Mouse (Mus musculus) mature B cell (primary cell): ENCODE data around the gene Bmp4.

Experiments
- in situ Hi-C: fragments of 300-500 bp; cut with MboI; formaldehyde crosslinking; loops from 2 replicates; pipeline ENCODE4 v1.14.3; 2019

Bmp4 gene

DNA sequence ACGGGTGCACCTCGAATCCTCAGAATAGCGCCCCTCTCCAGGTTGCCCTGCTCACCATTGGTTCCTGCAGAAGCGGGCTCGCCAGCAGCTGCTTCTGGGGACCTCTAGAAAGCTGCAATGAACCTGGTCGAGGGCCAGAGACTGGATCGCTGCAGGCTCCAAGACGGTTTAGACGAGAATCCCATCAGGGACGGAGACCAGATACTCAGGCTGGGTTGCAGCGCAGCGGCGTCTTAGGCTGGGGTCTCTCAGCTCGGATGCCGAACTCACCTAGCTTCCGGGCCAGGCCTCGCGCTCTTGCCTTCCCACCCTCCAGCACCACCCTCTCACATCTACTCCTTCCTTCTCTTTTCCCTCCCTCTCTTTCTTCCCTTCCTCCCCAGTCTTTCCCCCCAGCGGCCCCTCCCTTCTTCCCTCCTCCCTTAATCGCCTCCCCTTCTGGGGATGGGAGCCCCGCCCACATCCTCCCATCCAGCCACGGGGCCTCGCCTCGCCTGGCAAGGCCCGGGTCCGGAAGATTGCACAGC, at the start of gene Bmp4:
Bmp4 (minus strand) TSS at position 421 of the 527 bp plus-strand sequence.
- in situ Hi-C loops = no loop called here

GRCm38 (mm10) chr14:46439461-46440048, 49.1 kb upstream of the Bmp4 start:
- in situ Hi-C loops = no loop called here

DNA sequence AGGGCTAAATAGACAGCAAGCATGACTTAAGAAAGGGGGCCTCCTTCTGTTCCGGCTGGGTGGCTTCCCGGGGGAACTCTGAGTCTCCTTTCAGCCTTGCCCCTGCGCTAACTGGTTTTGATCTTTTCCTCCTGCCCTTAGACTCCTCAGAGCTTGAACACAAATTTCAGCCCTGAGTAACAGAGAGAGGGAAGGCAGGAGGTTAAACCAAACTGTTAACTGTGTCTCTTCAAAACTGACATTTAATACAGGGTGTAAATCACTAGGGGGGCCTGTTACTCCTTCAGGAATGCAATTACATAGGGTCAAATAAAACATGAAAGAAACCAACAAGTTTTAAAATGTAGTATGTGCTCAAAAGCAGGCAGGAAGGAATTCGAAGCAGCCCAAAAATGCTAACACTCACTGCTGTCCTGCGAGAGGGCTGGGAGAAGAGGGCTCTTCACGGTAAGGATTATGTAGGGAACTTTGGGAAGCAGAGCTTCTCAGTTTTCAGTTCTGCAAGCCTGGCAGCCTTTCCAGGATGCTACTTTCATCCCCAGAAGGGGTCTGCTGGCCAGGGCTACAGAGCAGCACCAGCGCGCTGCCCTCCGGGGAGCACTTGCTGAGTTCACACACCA, 46.1 kb upstream of the Bmp4 start:
- in situ Hi-C loops = no loop called here

GRCm38 (mm10) chr14:46430231-46430630, 39.8 kb upstream of the Bmp4 start:
- in situ Hi-C loops = no loop called here

DNA sequence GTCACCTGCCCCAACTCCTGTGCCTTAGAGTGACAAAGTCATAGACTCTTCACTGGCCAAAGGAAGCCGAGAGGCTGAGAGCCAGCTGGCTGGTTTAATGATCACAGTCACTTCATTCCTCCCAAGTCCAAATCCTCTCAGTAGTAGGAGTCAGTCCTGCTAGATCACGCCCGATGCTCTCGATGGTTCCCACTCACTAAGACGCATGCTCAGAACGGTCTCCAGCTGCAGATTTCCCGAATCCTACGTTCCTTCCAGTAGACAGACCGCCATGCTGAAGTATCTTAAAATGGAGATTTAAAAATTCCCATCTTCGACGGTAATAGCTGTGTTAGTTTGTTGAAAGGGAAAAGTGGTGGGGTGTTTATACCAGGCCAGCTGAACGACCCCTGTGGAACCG, 36.8 kb upstream of the Bmp4 start:
- in situ Hi-C loops = no loop called here

DNA sequence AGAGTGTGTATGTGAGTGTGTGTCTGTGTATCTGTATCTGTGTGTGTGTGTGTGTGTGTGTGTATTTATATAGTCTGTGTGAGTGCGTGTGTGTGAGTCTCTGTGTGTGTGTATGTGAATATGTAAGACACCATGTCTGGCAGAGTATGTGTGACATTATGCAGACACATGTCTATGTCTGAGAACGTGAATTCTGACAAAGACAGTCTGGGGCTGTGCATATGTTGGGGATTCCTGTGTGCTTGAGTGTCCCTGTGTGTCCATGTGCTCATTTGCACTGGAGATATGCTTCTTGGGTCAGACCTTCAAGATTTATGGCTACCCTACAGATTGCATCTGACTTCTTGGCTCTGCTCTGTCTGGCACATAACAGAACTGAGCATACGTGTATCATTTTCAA, 31.4 kb upstream of the Bmp4 start:
- in situ Hi-C loops = no loop called here

DNA sequence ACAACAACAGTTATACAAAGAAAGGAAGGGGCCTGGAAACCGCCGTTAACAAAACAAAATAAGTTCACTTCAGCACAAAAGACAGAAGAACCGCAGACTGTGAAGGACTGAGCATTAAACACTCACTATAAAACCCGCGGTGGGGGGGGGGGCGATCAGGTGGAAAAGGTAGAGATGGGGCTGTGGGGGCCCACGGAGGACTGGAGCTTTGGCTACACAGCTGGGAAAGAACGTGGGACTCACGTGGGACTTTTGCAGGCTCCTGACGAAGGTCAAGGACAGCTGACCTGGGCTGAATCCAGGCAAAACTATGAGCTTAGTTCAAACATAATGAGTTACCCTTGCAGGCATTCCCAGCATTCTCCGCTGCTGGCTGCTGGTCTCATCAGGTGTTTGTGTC, 28.8 kb upstream of the Bmp4 start:
- in situ Hi-C loops = no loop called here

GRCm38 (mm10) chr14:46418371-46419097, 28.1 kb upstream of the Bmp4 start:
- in situ Hi-C loops = no loop called here

DNA sequence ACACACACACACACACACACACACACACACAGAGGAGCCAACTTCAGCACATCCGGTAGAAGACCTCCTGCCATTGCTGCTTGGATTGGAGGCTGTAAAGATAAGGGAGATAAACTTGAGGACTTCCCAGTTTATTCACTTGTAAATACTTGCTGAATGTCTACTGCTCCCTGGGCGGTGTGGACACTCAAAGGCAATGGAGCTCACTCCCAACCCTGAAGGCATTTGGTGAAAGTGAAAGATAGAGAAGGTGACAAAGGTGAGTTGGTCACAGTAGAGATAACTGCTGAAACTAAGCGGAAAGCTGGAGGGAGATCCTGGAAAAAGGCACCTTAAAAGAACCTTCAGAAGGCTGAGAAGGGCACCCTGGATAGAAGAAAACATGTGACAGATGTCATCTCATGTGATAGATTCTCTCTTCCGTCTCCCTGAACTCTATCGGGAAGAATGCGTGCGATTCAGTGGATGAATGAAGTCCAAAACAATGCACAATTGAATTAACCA, 22.1 kb upstream of the Bmp4 start:
- in situ Hi-C loops = no loop called here

DNA sequence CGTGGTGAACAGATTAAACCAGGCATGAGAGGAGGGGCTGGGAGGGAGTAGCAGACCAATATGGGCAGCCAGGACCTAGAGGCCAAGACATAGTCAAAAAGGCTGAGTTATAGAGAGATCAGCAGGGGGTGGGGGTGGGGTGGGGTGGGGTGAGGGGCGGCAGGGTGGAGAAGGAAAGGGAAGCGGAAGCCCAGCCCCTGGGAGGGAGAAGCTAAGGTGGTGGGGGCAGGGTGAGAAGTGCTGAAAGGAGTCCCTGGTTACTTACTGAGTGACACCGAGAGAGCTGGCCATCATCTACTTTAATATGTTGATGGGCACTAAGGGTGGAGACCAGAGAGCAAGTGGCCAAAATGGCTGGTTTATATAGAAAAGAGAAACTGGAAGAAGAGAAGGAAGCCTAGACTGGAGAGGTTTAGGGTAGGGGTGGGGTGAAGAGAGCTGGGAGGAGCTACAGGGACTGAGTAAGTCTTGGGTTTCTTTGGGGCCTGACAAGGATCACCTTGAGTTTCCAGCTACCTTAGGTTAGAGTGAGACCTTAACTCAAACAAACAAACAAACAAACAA, 20.2 kb upstream of the Bmp4 start:
- in situ Hi-C loops = no loop called here

GRCm38 (mm10) chr14:46409016-46409415, 18.5 kb upstream of the Bmp4 start:
- in situ Hi-C loops = no loop called here

- in situ Hi-C loops = no loop called here
These were observed 17.9 kb upstream of the Bmp4 start for GRCm38 (mm10) chr14:46408319-46408718.

DNA sequence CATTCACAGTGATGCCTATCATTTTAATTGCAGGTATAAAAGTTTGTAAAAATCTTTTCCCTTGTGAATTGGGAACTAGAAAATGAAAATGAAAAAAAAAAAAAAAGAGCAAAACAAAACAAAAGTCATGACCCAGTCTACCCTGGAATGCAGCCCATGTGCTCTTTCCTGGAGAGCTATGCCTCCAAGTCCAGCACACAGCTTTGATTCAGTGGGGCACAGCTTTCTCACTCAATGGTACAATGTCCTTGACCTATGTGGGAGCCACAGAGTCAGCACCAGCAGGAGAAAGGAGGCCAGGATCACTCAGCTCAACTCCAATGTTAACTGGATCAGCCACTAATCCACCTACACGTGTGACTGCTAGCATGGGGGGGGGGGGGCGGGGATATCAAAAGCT, 9.5 kb upstream of the Bmp4 start:
- in situ Hi-C loops = no loop called here

DNA sequence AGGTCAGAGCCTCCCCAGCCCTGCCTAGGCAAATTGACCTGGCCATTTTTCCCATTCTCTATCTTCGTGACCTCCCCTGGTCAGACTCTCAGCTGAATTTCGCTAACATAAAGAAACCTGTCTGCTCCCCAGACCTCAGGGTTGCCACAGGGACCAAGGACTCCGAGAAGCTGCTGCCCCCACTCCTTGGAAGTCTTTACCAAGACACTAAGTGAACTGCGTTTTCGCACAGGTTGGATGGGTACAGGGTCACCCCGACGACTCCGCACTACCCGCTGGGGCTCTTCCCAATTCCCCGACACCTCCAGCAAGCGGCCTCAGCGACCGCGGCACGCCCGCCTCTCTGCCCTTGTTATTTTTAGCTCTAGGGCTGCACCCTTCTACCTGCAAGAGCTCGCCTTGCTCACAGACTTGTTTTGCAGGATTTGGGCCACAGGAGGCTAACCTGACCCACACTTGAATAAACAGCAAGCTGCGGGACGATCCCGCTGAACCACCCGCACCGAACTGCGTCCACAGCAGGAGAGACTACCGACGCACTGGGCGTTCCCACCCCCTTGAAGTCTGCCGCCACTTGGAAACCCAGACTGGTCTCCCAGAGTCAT, 7.7 kb upstream of the Bmp4 start:
- in situ Hi-C loops = no loop called here

- in situ Hi-C loops = no loop called here
These were observed 1.2 kb upstream of the Bmp4 start for GRCm38 (mm10) chr14:46391621-46392170.

- in situ Hi-C loops = no loop called here
These were observed 826 bp downstream of the Bmp4 start for GRCm38 (mm10) chr14:46389438-46390248.

DNA sequence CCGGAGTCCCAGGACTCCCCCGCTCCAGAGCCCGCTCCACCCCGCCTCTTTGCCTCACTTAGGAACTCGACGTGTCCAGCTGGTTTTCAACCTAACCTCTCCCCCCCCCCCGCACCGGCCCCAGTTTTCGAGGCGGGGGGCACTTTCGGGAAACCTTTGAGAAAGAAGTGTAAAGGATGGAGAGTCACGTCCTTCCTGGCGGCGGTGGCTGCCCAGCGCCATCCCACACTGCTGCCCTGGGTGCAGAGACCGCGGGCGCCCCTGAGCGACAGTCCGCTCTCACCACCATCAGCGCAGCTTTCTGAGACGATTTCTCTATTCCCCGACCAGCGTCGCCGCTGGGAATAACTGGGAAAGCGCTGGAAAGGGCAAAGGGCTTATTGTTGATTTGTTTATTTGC, 1.8 kb downstream of the Bmp4 start:
- in situ Hi-C loops = no loop called here

GRCm38 (mm10) chr14:46387821-46388481, 2.5 kb downstream of the Bmp4 start:
- in situ Hi-C loops = no loop called here

DNA sequence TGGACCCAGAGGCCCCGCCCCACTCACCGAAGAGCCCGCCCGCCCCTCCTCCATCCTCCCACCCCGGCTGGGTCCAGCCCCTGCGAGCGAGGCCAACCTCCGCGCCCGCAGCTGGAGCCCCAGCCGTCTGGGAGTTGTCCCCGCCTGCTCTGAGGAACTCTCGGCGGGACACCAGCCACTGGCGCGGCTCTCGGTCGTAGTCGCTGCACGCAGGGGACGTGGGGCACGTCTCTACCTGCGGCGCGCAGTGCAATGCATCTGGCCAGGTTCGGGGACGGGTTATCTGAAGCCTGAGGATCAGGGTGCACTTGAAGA, 3.2 kb downstream of the Bmp4 start:
- in situ Hi-C loops = no loop called here

- in situ Hi-C loops = no loop called here
These were observed 3.8 kb downstream of the Bmp4 start for GRCm38 (mm10) chr14:46386478-46387356.
